Mouse (Mus musculus) heart, embryonic 16.5 days (tissue): ENCODE data around the gene Ptprm. TPM values are rescaled to one million over a fixed set of nuclear protein-coding genes. Genes with fewer than 3 reads are reported as not detected.

Experiments used
- ATAC-seq: fragments of 200-750 bp; cut with Nextera tagmentation; replicated peaks from 2 replicates; pipeline ENCODE4 v1.8.0; 2017; ENCODE audit warnings: moderate number of reproducible peaks; ENCODE audit not compliant: insufficient read depth, low FRiP score; ENCODE audit errors: extremely low read depth
- H3K27ac ChIP-seq: fragments of 300-500 bp; sonication (generic); 2 replicates; pipeline ENCODE4 v1.5.1; 2014; ENCODE audit warnings: mild to moderate bottlenecking, low read length, control low read depth, moderate library complexity
- H3K27me3 ChIP-seq: fragments of 300-500 bp; sonication (generic); 2 replicates; pipeline ENCODE4 v1.6.1; 2014; ENCODE audit warnings: low read length, mixed read lengths; ENCODE audit not compliant: control insufficient read depth, insufficient read depth
- H3K36me3 ChIP-seq: fragments of 300-500 bp; sonication (generic); 2 replicates; pipeline ENCODE4 v1.6.1; 2014; ENCODE audit not compliant: control insufficient read depth, insufficient read depth
- H3K4me1 ChIP-seq: fragments of 300-500 bp; sonication (generic); 2 replicates; pipeline ENCODE4 v1.6.1; 2014; ENCODE audit warnings: low read length, mixed read lengths; ENCODE audit not compliant: control insufficient read depth, insufficient read depth
- H3K4me2 ChIP-seq: fragments of 300-500 bp; sonication (generic); 2 replicates; pipeline ENCODE4 v1.6.1; 2014; ENCODE audit warnings: low read depth, mild to moderate bottlenecking, control low read depth, low read length
- H3K4me3 ChIP-seq: fragments of 300-500 bp; sonication (generic); 2 replicates; pipeline ENCODE4 v1.5.1; 2014; ENCODE audit warnings: mild to moderate bottlenecking, control low read depth, low read length
- H3K9ac ChIP-seq: fragments of 300-500 bp; sonication (generic); 2 replicates; pipeline ENCODE4 v1.6.1; 2014; ENCODE audit warnings: low read length, control low read depth
- H3K9me3 ChIP-seq: fragments of 300-500 bp; sonication (generic); replicated peaks from 2 replicates; pipeline ENCODE4 v1.6.1; 2016; ENCODE audit warnings: low read length; ENCODE audit not compliant: control insufficient read depth
- WGBS: fragments of 180-500 bp; shearing (Covaris S2); extraction: QIAGEN DNeasy Blood & Tissue Kit; methylation state at CpG from one replicate; pipeline ENCODE4 v1.1.7; 2014; 5-methylcytosine and 5-hydroxymethylcytosine counted together
- polyA plus RNA-seq: library from polyadenylated mRNA; unstranded; fragments of >200 nt; fragmentation: Nextera tagmentation; extraction: Ambion mirVana; gene quantifications from 2 replicates; pipeline ENCODE4 v1.2.1, GENCODE M21; 2015

Ptprm gene
- polyA plus RNA-seq, 1 experiment from 2014 or later: 12.8 TPM

GRCm38 (mm10) chr17:67303326-67304099 is 50.7 kb downstream of the Ptprm start:
- 56% methylated on average over 18 of the region's 18 CpGs for WGBS
- H3K4me2 ChIP-seq: peak overlapping the region; percentile 47
- no peaks in the 10 kb centered on the region; the same call in 1 of the 2 replicates for H3K9me3 ChIP-seq
- no peak overlapping the region for H3K9ac ChIP-seq
- ATAC-seq: peak; percentile 78; the same call in 1 of the 2 replicates
- H3K27me3 ChIP-seq: no peaks in the 10 kb centered on the region
- peak overlapping the region; percentile 42 for H3K27ac ChIP-seq
- H3K4me3 ChIP-seq: peak overlapping the region; percentile 1; the same call in 1 of the 2 replicates
- no peaks in the 10 kb centered on the region for H3K36me3 ChIP-seq
- peaks cover 10% of the 10 kb centered on the region for H3K4me1 ChIP-seq

- Histone ChIP-seq H3K4me3 (no peak overlapping the region), H3K27me3 (no peaks in the 10 kb centered on the region), H3K4me2 (no peak overlapping the region), H3K9ac (no peak overlapping the region), H3K4me1 (peaks cover 8% of the 10 kb centered on the region), H3K36me3 (no peaks in the 10 kb centered on the region), H3K9me3 (no peaks in the 10 kb centered on the region; the same call in 1 of the 2 replicates), H3K27ac (no peak overlapping the region)
- WGBS: 73% methylated on average over 4 of the region's 4 CpGs
- no peak for ATAC-seq
These were observed 51.7 kb downstream of the Ptprm start for GRCm38 (mm10) chr17:67302569-67302968.

- H3K4me2 ChIP-seq: no peak overlapping the region
- WGBS: 82% methylated on average over 4 of the region's 4 CpGs
- H3K27me3 ChIP-seq: no peaks in the 10 kb centered on the region
- H3K9me3 ChIP-seq: no peaks in the 10 kb centered on the region; the same call in 1 of the 2 replicates
- peaks cover 10% of the 10 kb centered on the region for H3K4me1 ChIP-seq
- no peak overlapping the region for H3K9ac ChIP-seq
- no peak overlapping the region for H3K4me3 ChIP-seq
- H3K27ac ChIP-seq: no peak overlapping the region
- H3K36me3 ChIP-seq: no peaks in the 10 kb centered on the region
- no peak for ATAC-seq
These were observed 52.2 kb downstream of the Ptprm start for GRCm38 (mm10) chr17:67302074-67302473.

GRCm38 (mm10) chr17:67301367-67301766 is 52.9 kb downstream of the Ptprm start:
- Histone ChIP-seq H3K27me3 (no peaks in the 10 kb centered on the region), H3K4me1 (peaks cover 10% of the 10 kb centered on the region), H3K9me3 (no peaks in the 10 kb centered on the region), H3K4me3 (no peak overlapping the region), H3K4me2 (no peak overlapping the region), H3K9ac (no peak overlapping the region), H3K27ac (no peak overlapping the region), H3K36me3 (no peaks in the 10 kb centered on the region)
- no peak for ATAC-seq
- WGBS: 88% methylated on average over 4 of the region's 4 CpGs

- H3K36me3 ChIP-seq: no peaks in the 10 kb centered on the region
- no peaks in the 10 kb centered on the region for H3K27me3 ChIP-seq
- WGBS: 63% methylated on average over 9 of the region's 9 CpGs
- H3K4me3 ChIP-seq: no peak overlapping the region
- ATAC-seq: no peak
- peaks cover 4% of the 10 kb centered on the region; the same call in 1 of the 2 replicates for H3K4me1 ChIP-seq
- no peaks in the 10 kb centered on the region for H3K9me3 ChIP-seq
- H3K27ac ChIP-seq: no peak overlapping the region
- no peak overlapping the region for H3K9ac ChIP-seq
- no peak overlapping the region for H3K4me2 ChIP-seq
These were observed 55.9 kb downstream of the Ptprm start for GRCm38 (mm10) chr17:67298269-67298798.

- Histone ChIP-seq H3K27ac (no peak overlapping the region), H3K4me3 (no peak overlapping the region), H3K4me2 (no peak overlapping the region), H3K4me1 (peaks cover 2% of the 10 kb centered on the region; the same call in 1 of the 2 replicates), H3K9me3 (no peaks in the 10 kb centered on the region), H3K36me3 (no peaks in the 10 kb centered on the region), H3K27me3 (no peaks in the 10 kb centered on the region), H3K9ac (no peak overlapping the region)
- 78% methylated on average over 13 of the region's 13 CpGs for WGBS
- no peak for ATAC-seq
These were observed 57.4 kb downstream of the Ptprm start for GRCm38 (mm10) chr17:67296604-67297595.

- Histone ChIP-seq H3K27ac (no peak overlapping the region), H3K9ac (no peak overlapping the region), H3K4me3 (no peak overlapping the region; the same call in 1 of the 2 replicates), H3K36me3 (no peaks in the 10 kb centered on the region), H3K27me3 (no peaks in the 10 kb centered on the region), H3K4me2 (peak overlapping the region; percentile 42), H3K9me3 (no peaks in the 10 kb centered on the region), H3K4me1 (peaks cover 3% of the 10 kb centered on the region; the same call in 1 of the 2 replicates)
- 44% methylated on average over 16 of the region's 16 CpGs for WGBS
- ATAC-seq: no peak
These were observed 63.5 kb downstream of the Ptprm start for GRCm38 (mm10) chr17:67290662-67291240.

GRCm38 (mm10) chr17:67287501-67287900 is 66.8 kb downstream of the Ptprm start:
- no peak overlapping the region for H3K4me3 ChIP-seq
- H3K27me3 ChIP-seq: no peaks in the 10 kb centered on the region
- ATAC-seq: no peak
- peaks cover 3% of the 10 kb centered on the region; the same call in 1 of the 2 replicates for H3K4me1 ChIP-seq
- WGBS: 82% methylated on average over 3 of the region's 3 CpGs
- no peak overlapping the region for H3K4me2 ChIP-seq
- no peaks in the 10 kb centered on the region for H3K36me3 ChIP-seq
- no peak overlapping the region for H3K9ac ChIP-seq
- H3K9me3 ChIP-seq: no peaks in the 10 kb centered on the region
- no peak overlapping the region for H3K27ac ChIP-seq
